Mouse (Mus musculus): ENCODE data around the gene Olig1. TPM values are rescaled to one million over a fixed set of nuclear protein-coding genes. Genes with fewer than 3 reads are reported as not detected.

Olig1 gene
- polyA plus RNA-seq, 1 experiment from 2014 or later = 0.08 TPM

DNA sequence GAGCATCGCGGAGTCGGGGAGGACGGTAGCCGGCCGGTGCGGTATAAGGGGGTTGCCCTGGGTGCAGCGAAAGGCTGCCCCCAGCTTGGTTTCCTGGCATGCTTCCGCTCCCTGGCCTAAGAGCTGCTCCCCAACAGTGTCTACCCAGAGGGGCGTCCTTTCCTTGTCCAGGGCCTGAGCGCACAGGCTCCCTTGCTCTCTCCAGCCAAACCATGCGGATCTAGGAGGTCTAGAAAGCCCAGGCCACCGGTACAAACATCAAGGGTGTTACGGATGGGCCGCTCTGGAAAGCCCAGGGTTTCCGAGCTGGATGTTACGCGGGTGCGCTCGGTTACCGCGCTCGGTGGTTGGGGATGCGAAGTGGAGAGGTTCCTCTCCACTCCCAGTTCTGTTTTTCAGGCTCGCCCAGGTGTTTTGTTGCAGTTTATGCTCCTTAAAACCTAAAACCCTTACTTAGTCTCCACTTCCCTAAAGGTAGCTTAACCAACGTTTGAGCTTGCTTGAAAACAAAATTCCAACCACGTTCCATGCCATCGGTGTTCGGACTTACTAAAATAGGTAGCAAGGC is 1.5 kb downstream of the Olig1 start:
- Histone ChIP-seq H3K27me3 (ENCODE audit: insufficient read depth, low read length) (peaks cover 94% of the 10 kb centered on the region), H3K27ac (ENCODE audit: low read depth) (no peak overlapping the region), H3K9ac (no peak overlapping the region), H3K9me3 (ENCODE audit: low read depth, low read length) (no peaks in the 10 kb centered on the region), H3K4me2 (peak overlapping the region; percentile 69), H3K36me3 (ENCODE audit: insufficient read depth) (no peaks in the 10 kb centered on the region), H3K4me3 (ENCODE audit: low read depth, low read length) (peak overlapping the region; percentile 38), H3K4me1 (ENCODE audit: insufficient read depth) (no peaks in the 10 kb centered on the region)
- 2% methylated on average over 29 of the region's 29 CpGs for WGBS
- no peak for TF ChIP-seq CTCF (IDR thresholded peaks at IDR 0.05; ENCODE audit: low read depth)
- peak; percentile 15; the same call in 1 of the 2 replicates for ATAC-seq (ENCODE audit: insufficient read depth)
- DNase-seq = no peak

DNA sequence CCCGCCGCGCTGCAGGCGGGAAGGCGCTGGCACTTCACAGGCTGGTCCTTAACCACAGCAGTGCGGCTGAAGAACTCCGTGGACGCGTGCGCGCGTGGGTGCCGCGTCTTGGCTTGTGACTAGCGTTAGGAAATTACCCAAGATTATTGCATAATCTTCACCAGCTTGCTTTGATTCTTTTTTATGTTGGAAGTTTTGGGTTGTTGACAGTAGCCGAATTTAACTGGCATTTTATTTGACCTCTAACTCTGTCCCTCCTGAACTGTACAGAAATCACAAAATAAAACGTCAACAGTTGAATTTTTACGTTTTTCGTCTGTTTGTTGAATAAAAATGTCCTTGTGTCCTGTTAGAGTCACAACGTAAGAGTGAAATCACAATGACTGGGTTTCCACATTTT is 2.1 kb downstream of the Olig1 start:
- Histone ChIP-seq H3K9ac (no peak overlapping the region), H3K4me3 (ENCODE audit: low read depth, low read length) (no peak overlapping the region), H3K4me1 (ENCODE audit: insufficient read depth) (no peaks in the 10 kb centered on the region), H3K27me3 (ENCODE audit: insufficient read depth, low read length) (peaks cover 88% of the 10 kb centered on the region), H3K4me2 (no peak overlapping the region), H3K36me3 (ENCODE audit: insufficient read depth) (no peaks in the 10 kb centered on the region), H3K9me3 (ENCODE audit: low read depth, low read length) (no peaks in the 10 kb centered on the region), H3K27ac (ENCODE audit: low read depth) (no peak overlapping the region)
- DNase-seq = no peak
- no peak for TF ChIP-seq CTCF (IDR thresholded peaks at IDR 0.05; ENCODE audit: low read depth)
- 4% methylated on average over 20 of the region's 20 CpGs for WGBS
- no peak for ATAC-seq (ENCODE audit: insufficient read depth)

- Histone ChIP-seq H3K9ac (no peak overlapping the region), H3K27me3 (ENCODE audit: insufficient read depth, low read length) (peaks cover 4% of the 10 kb centered on the region; the same call in 1 of the 2 replicates), H3K4me1 (ENCODE audit: insufficient read depth) (no peaks in the 10 kb centered on the region), H3K9me3 (ENCODE audit: low read depth, low read length) (no peaks in the 10 kb centered on the region), H3K4me2 (no peak overlapping the region), H3K4me3 (ENCODE audit: low read depth, low read length) (no peak overlapping the region), H3K36me3 (ENCODE audit: insufficient read depth) (no peaks in the 10 kb centered on the region), H3K27ac (ENCODE audit: low read depth) (no peak overlapping the region)
- ATAC-seq (ENCODE audit: insufficient read depth) = no peak
- WGBS = 58% methylated on average over 4 of the region's 4 CpGs
- no peak for TF ChIP-seq CTCF (IDR thresholded peaks at IDR 0.05; ENCODE audit: low read depth)
- DNase-seq = no peak
Measured at GRCm38 (mm10) chr16:91280516-91280915, 10.9 kb downstream of the Olig1 start.

- no peak overlapping the region for H3K4me3 ChIP-seq (ENCODE audit: low read depth, low read length)
- TF ChIP-seq CTCF (IDR thresholded peaks at IDR 0.05; ENCODE audit: low read depth) = no peak
- no peaks in the 10 kb centered on the region for H3K4me1 ChIP-seq (ENCODE audit: insufficient read depth)
- DNase-seq (no peak), ATAC-seq (ENCODE audit: insufficient read depth) (no peak)
- H3K9me3 ChIP-seq (ENCODE audit: low read depth, low read length) = no peaks in the 10 kb centered on the region
- H3K36me3 ChIP-seq (ENCODE audit: insufficient read depth) = no peaks in the 10 kb centered on the region
- 76% methylated on average over 7 of the region's 7 CpGs for WGBS
- no peak overlapping the region for H3K9ac ChIP-seq
- H3K27me3 ChIP-seq (ENCODE audit: insufficient read depth, low read length) = no peaks in the 10 kb centered on the region
- H3K27ac ChIP-seq (ENCODE audit: low read depth) = no peak overlapping the region
- no peak overlapping the region for H3K4me2 ChIP-seq
Measured at GRCm38 (mm10) chr16:91292080-91292479, 22.5 kb downstream of the Olig1 start.

GRCm38 (mm10) chr16:91292719-91293333 is 23.3 kb downstream of the Olig1 start:
- Histone ChIP-seq H3K36me3 (ENCODE audit: insufficient read depth) (no peaks in the 10 kb centered on the region), H3K4me2 (no peak overlapping the region), H3K27me3 (ENCODE audit: insufficient read depth, low read length) (no peaks in the 10 kb centered on the region), H3K9ac (no peak overlapping the region), H3K4me3 (ENCODE audit: low read depth, low read length) (no peak overlapping the region), H3K4me1 (ENCODE audit: insufficient read depth) (no peaks in the 10 kb centered on the region), H3K9me3 (ENCODE audit: low read depth, low read length) (no peaks in the 10 kb centered on the region), H3K27ac (ENCODE audit: low read depth) (no peak overlapping the region)
- ATAC-seq (ENCODE audit: insufficient read depth) = no peak
- DNase-seq = no peak
- no peak for TF ChIP-seq CTCF (IDR thresholded peaks at IDR 0.05; ENCODE audit: low read depth)
- 79% methylated on average over 11 of the region's 11 CpGs for WGBS

DNA sequence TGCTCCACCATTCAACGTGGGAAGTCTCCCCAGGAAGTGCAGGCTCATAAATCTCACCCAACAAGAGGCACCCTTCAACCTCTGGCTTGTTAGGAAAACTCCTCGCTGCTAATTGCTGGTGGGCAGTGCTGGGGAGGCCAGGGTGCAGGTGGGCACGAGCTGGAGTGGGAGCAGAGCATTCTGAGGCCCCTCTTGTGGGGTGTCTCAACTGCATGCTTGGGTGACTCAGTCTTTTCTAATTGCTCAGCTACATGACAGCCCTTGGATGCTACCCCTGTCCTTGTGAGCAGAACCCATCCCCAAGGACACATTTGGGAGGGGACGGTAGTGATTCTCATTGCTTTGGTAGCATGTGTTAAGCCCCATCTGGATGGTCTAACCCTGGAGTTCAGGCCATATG is 28.2 kb downstream of the Olig1 start:
- TF ChIP-seq CTCF (IDR thresholded peaks at IDR 0.05; ENCODE audit: low read depth) = no peak
- H3K27me3 ChIP-seq (ENCODE audit: insufficient read depth, low read length) = peaks cover 7% of the 10 kb centered on the region; the same call in 1 of the 2 replicates
- ATAC-seq (ENCODE audit: insufficient read depth) = no peak
- no peak overlapping the region for H3K27ac ChIP-seq (ENCODE audit: low read depth)
- no peak overlapping the region for H3K9ac ChIP-seq
- WGBS = 24% methylated on average over 4 of the region's 4 CpGs
- no peaks in the 10 kb centered on the region for H3K4me1 ChIP-seq (ENCODE audit: insufficient read depth)
- no peak for DNase-seq
- H3K9me3 ChIP-seq (ENCODE audit: low read depth, low read length) = no peaks in the 10 kb centered on the region
- H3K36me3 ChIP-seq (ENCODE audit: insufficient read depth) = no peaks in the 10 kb centered on the region
- no peak overlapping the region for H3K4me2 ChIP-seq
- no peak overlapping the region for H3K4me3 ChIP-seq (ENCODE audit: low read depth, low read length)

DNA sequence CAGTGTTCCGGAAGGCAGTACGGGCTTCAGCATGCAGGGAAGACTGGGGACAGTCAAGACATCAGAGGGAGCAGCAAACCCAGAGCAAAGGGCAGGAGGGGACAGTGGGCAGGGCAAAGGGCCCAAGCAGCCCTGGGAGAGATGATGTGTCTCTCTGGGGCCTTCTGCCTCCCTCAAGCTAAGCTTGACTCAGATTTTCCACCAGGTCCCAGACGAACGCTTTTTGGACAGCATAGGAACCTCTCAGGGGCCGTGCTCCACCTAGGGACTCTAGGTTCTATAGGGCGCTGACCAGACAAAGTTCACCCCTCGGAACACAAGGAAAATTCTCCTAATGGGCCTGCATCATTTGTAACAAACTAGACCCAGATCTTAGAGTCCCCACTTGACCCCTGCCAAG is 29.8 kb downstream of the Olig1 start:
- H3K4me2 ChIP-seq = no peak overlapping the region
- H3K36me3 ChIP-seq (ENCODE audit: insufficient read depth) = no peaks in the 10 kb centered on the region
- H3K4me1 ChIP-seq (ENCODE audit: insufficient read depth) = no peaks in the 10 kb centered on the region
- no peaks in the 10 kb centered on the region for H3K9me3 ChIP-seq (ENCODE audit: low read depth, low read length)
- ATAC-seq (ENCODE audit: insufficient read depth) = no peak
- WGBS = 78% methylated on average over 7 of the region's 7 CpGs
- H3K9ac ChIP-seq = no peak overlapping the region
- peaks cover 13% of the 10 kb centered on the region for H3K27me3 ChIP-seq (ENCODE audit: insufficient read depth, low read length)
- DNase-seq = no peak
- no peak overlapping the region for H3K4me3 ChIP-seq (ENCODE audit: low read depth, low read length)
- H3K27ac ChIP-seq (ENCODE audit: low read depth) = no peak overlapping the region
- no peak for TF ChIP-seq CTCF (IDR thresholded peaks at IDR 0.05; ENCODE audit: low read depth)
